Mouse (Mus musculus): Measurements from ENCODE around the gene Tacc2.

The Tacc2 gene

GRCm38 (mm10) chr7:130720646-130721335 lies 143.6 kb downstream of the Tacc2 start:
- no peak for DNase-seq (ENCODE audit: extremely low spot score, low spot score)

GRCm38 (mm10) chr7:130726185-130726584 lies 148.9 kb downstream of the Tacc2 start:
- no peak for DNase-seq (ENCODE audit: extremely low spot score, low spot score)

- no peak for DNase-seq (ENCODE audit: extremely low spot score, low spot score)
These were observed 149.6 kb downstream of the Tacc2 start for GRCm38 (mm10) chr7:130726724-130727422.

- DNase-seq (ENCODE audit: extremely low spot score, low spot score), result no peak
These were observed 150.3 kb downstream of the Tacc2 start for GRCm38 (mm10) chr7:130727560-130727959.

GRCm38 (mm10) chr7:130731792-130732191 lies 154.6 kb downstream of the Tacc2 start:
- no peak for DNase-seq (ENCODE audit: extremely low spot score, low spot score)

GRCm38 (mm10) chr7:130732908-130733307 lies 155.7 kb downstream of the Tacc2 start:
- DNase-seq (ENCODE audit: extremely low spot score, low spot score), result no peak

GRCm38 (mm10) chr7:130733423-130733822 lies 156.2 kb downstream of the Tacc2 start:
- no peak for DNase-seq (ENCODE audit: extremely low spot score, low spot score)

GRCm38 (mm10) chr7:130734195-130734787 lies 157.1 kb downstream of the Tacc2 start:
- no peak for DNase-seq (ENCODE audit: extremely low spot score, low spot score)

GRCm38 (mm10) chr7:130741099-130741498 lies 163.9 kb downstream of the Tacc2 start:
- no peak for DNase-seq (ENCODE audit: extremely low spot score, low spot score)

- no peak for DNase-seq (ENCODE audit: extremely low spot score, low spot score)
These were observed 166.2 kb downstream of the Tacc2 start for GRCm38 (mm10) chr7:130743239-130744025.

GRCm38 (mm10) chr7:130749165-130749564 lies 171.9 kb downstream of the Tacc2 start:
- no peak for DNase-seq (ENCODE audit: extremely low spot score, low spot score)

GRCm38 (mm10) chr7:130750752-130751490 lies 173.7 kb downstream of the Tacc2 start:
- peak; percentile 73 for DNase-seq (ENCODE audit: extremely low spot score, low spot score)

GRCm38 (mm10) chr7:130751678-130752077 lies 174.4 kb downstream of the Tacc2 start:
- DNase-seq (ENCODE audit: extremely low spot score, low spot score), result no peak

GRCm38 (mm10) chr7:130754790-130755189 lies 177.6 kb downstream of the Tacc2 start:
- no peak for DNase-seq (ENCODE audit: extremely low spot score, low spot score)

- no peak for DNase-seq (ENCODE audit: extremely low spot score, low spot score)
These were observed 179.2 kb downstream of the Tacc2 start for GRCm38 (mm10) chr7:130756343-130756835.

GRCm38 (mm10) chr7:130757326-130757865 lies 180.2 kb downstream of the Tacc2 start:
- DNase-seq (ENCODE audit: extremely low spot score, low spot score), result no peak

- DNase-seq (ENCODE audit: extremely low spot score, low spot score), result peak; percentile 67
These were observed 185.0 kb downstream of the Tacc2 start for GRCm38 (mm10) chr7:130762071-130762897.

GRCm38 (mm10) chr7:130764160-130764559 lies 186.9 kb downstream of the Tacc2 start:
- DNase-seq (ENCODE audit: extremely low spot score, low spot score), result no peak

- no peak for DNase-seq (ENCODE audit: extremely low spot score, low spot score)
These were observed 189.4 kb downstream of the Tacc2 start for GRCm38 (mm10) chr7:130766411-130767170.
